Mouse (Mus musculus): ENCODE data around the gene B3galt1. TPM values are rescaled to one million over a fixed set of nuclear protein-coding genes. Genes with fewer than 3 reads are reported as not detected.

The B3galt1 gene
- total RNA-seq, 4 experiments from 2014 or later, result 0.94 to 1.8 (median 1.3) TPM

DNA sequence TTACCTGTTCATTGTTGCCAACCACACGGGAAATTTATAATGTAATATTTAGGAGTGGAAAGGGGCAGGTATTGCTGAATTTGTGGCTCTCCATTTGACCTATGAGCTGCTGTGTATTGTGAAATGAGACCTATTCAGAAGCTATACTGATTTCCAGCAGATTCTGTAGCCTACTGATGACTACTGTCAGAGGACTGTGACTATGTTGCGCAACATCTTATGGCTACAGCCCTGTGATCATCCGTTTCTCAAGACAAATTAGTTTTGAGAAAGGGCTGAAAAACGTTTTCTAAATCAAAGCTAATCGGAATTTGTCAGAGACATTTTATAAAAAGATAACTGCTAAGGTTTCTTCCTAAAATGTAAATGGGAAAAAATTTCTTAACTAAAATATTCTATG is 158.6 kb downstream of the B3galt1 start:
- no peak for DNase-seq (ENCODE audit: low spot score)

GRCm38 (mm10) chr2:67730771-67731170 is 165.1 kb downstream of the B3galt1 start:
- no peak for DNase-seq (ENCODE audit: low spot score)

DNA sequence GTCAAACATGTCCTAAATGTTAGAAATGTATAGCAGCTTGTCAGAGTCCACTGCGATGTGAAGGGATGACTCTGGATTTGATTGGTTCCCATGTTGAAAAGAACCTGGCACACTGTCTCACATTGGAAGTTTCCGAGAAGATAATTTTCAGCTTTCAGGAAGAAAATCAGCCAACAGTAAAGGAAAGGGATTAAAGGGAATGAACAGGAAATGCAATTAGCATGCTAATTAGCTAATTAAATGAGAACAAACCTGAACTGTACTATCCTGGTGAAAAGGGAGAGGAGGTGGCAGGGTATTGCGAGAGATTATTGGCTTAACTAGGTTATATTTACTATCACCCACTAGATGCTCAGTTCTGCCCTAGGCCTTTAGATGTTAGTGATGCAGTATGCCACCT is 185.9 kb downstream of the B3galt1 start:
- DNase-seq (ENCODE audit: low spot score), result no peak

- no peak for DNase-seq (ENCODE audit: low spot score)
Observed at GRCm38 (mm10) chr2:67756507-67756906, 190.8 kb downstream of the B3galt1 start.

GRCm38 (mm10) chr2:67787536-67787935 is 221.9 kb downstream of the B3galt1 start:
- no peak for DNase-seq (ENCODE audit: low spot score)

DNA sequence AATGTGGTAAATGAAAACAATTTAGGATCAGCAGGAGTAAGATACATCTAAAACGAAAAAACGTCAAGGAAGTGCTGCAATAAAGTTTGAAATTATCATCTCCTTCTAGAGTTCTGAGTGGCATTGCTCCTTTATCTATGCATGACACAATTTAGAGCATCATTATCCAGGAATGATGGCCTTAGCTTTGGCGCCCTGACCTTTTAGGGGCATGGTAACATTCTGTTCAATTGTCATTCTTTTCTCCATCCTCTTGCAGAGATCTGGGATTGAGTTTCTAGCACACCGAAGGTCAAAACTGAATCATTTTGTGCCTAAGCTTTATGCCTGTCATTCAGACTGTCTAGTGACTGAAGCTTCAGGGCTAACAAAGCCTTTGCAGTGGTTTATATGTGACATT is 231.9 kb downstream of the B3galt1 start:
- no peak for DNase-seq (ENCODE audit: low spot score)

DNA sequence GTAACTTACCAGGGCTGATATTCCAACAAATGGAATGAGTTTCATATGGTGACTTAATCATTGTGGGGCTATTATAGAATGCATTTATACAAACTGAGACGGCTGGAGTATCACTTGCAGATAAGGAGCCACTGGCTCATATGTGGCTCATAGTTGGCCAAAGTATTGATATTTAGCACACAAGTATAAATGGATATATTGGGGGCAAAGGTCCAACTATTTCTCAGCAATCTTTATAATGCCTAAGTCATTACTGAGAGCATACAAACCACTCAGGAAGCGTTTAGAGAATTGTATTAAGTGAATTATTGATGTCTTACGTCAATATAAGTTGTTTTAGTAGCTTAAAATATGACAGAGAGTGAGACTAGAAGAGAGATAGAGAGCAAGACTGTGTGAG is 234.3 kb downstream of the B3galt1 start:
- no peak for DNase-seq (ENCODE audit: low spot score)

DNA sequence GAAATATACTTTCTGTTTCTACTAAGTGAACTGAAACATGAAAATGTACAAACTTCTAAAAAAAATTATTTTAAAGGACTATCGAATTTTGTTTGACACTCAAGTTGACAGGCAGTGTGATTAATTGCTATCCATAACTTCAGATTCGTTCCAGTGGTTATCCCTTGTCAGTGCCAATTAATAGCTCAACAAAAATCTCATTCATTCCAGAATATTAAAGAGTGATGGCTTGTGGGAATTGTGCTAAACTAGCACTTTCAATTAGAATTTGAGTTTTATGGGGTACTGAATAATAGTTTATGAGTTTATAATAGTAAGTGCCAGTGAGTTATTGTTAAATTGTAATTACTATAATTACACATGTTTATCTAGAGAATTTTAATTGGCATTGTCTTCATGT is 250.5 kb downstream of the B3galt1 start:
- no peak for DNase-seq (ENCODE audit: low spot score)

DNA sequence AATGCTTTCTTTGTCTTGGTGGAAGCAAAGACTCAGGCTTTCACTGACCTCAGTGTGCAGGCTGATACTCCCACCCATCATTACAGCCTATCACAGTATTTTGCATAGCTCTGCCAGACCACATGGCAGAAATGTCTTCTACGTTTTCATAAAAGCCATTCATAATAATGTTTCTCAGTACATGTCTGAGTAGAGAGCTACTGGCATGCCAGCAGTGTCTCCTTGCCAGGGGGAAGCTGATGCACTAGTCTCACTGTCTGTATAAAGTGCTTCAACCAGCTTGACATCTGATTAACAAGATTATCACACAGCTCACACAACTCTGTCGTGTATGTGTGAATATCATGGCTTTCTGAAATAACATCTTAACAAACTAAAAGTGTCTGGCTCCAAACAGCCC is 252.3 kb downstream of the B3galt1 start:
- DNase-seq (ENCODE audit: low spot score), result no peak

GRCm38 (mm10) chr2:67822360-67822759 is 256.7 kb downstream of the B3galt1 start:
- DNase-seq (ENCODE audit: low spot score), result no peak

- DNase-seq (ENCODE audit: low spot score), result peak; percentile 60
Observed at GRCm38 (mm10) chr2:67827697-67828096, 262.0 kb downstream of the B3galt1 start.

DNA sequence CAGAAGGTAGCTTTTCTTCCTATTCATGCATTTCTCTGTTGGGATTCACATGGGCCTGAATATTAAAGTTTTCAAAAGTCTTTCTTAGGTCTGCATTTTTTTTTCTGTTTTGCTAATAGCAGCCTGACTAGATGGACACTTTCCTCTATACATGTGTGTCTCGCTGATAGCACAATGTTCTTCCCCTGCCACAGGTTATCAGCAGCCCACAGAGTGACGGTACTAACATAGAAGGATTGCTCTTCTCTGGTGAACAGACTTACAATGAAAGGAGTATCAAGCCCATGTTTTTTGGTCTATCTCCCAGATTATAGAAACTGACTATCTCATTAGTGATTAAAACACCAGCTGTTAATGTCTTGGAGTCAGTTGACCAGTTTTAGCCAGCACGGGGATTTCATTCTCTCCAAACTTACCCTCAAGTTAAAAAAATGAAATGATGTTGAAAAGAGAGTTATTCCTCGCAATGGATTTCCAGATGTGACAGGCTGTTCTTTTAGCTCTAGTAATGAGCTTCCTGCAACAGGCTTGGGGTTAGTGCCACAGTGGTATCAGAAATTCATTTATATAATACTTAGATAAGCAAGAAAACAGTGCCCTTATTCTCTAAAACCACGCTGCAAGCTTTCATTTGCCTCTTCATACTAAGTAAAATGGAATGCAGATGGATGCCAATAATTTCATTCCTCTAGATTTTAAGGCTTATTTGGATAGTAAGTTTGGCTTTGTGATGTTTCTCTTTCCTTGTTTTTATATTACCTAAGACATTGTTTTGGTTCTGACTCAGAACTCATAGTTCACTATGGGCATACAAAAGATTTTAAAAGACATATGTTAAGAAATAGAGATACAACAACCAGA is 263.6 kb downstream of the B3galt1 start:
- peak; percentile 18 for DNase-seq (ENCODE audit: low spot score)

DNA sequence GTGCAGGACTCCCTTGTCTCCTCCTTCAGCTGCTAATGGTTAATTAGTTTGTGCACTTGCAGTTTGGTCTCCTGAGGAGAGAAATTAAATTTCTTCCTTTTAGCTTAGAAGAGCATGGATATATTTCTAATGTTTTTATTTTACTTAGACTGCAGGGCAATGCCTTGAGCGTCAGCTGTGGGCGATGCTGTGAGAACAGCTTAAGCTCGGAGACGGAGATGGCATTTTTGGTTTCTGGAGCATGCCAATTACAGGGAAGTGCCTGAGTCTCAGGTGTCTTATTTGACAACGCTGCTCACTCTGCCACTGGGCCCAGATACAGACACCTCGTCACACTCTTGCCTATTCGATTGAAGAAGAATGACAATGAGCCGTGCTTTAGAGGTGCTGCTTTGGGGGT is 282.1 kb downstream of the B3galt1 start:
- DNase-seq (ENCODE audit: low spot score), result no peak

GRCm38 (mm10) chr2:67850725-67851124 is 285.1 kb downstream of the B3galt1 start:
- no peak for DNase-seq (ENCODE audit: low spot score)

DNA sequence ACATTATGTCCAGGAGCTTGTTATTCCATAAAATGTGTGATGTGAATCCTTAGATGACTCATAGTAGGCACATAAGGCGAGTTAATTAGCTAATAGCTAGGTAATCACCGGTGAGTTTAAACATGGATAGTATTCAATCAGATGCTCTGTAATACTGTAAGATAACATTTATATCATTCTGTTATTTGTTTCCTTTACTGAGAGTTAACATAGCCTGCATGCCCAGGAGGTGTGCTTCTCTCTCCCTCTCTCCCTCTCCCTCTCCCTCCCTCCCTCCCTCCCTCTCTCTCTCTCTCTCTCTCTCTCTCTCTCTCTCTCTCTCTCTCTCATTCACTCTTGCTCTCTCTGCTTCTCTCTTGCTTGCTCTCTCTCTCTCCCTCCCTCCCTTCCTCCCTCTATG is 292.7 kb downstream of the B3galt1 start:
- DNase-seq (ENCODE audit: low spot score), result no peak

- no peak for DNase-seq (ENCODE audit: low spot score)
Observed at GRCm38 (mm10) chr2:67859004-67859403, 293.3 kb downstream of the B3galt1 start.

GRCm38 (mm10) chr2:67873368-67873767 is 307.7 kb downstream of the B3galt1 start:
- no peak for DNase-seq (ENCODE audit: low spot score)

DNA sequence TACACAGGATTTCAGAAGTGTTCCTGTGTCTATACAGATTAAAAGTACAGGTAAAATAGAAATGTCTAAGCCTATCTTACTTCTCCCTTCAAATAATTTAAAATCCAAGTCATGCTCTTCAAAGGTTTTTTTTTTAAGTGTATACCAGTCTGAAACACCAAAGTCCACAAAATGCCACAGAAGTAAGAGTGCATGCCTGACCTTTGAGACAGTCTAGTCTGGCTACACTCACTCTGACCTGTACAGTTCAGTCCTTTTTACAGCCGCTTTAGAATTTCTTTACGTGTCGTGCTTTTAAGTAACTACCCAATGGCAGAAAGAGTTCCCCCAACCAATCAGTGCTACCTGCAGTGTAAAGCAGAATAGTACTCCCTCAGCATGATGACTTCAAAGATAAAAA is 314.2 kb downstream of the B3galt1 start:
- no peak for DNase-seq (ENCODE audit: low spot score)

GRCm38 (mm10) chr2:67881713-67882281 is 316.1 kb downstream of the B3galt1 start:
- DNase-seq (ENCODE audit: low spot score), result no peak

DNA sequence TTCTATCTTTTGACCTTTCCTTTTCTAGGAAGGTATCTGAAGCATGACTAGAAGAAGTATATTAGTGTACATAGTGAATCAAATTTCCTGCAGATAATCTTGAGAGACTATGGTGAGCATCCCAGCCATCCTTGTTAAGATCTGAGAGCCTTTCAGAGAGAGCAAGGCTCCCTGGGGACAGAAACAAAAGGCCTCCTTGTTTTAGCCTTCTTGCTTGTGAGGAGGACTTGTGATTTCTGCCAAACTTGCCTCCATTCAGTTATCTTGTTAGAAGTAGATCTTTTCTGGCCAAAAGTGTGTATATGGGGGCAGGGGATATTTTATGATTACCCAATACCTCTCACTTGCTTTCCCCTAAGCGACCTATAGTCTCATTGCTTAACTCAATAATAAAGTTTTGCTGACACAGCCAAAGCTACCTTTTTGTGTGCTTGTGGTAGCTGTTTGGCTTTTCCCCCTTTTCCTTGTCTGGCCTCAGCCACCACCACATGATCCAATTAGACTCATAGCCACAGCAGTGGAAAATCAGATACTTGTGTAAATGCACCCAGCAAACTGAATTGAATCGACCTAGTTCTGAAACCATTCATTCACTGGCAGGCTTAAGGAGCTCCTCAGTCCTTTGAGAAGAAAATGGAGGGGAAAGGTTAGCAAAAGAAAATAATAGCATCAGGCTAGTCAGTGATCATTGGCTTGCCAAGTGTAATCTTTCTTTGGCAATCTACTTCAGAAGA is 332.5 kb downstream of the B3galt1 start:
- no peak for DNase-seq (ENCODE audit: low spot score)

DNA sequence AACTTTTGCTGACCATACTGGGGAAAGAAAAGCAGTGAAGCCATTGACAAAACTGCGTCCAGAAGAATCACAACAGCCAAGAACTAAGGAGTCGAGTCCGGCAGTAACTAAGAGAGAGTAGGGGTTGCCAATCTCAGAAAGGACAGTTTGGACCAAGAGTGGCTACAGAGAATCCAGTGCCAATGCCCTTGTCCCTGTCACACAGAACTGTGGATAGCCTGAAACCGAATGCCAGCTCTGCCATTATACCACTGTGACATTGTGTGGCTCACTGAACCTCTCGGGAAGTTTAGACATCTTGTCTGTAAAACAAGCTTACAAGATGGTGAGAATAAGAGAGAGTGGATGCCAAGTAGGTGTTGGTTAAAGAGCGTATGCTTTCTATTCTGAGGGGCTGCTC is 335.9 kb downstream of the B3galt1 start:
- DNase-seq (ENCODE audit: low spot score), result no peak

DNA sequence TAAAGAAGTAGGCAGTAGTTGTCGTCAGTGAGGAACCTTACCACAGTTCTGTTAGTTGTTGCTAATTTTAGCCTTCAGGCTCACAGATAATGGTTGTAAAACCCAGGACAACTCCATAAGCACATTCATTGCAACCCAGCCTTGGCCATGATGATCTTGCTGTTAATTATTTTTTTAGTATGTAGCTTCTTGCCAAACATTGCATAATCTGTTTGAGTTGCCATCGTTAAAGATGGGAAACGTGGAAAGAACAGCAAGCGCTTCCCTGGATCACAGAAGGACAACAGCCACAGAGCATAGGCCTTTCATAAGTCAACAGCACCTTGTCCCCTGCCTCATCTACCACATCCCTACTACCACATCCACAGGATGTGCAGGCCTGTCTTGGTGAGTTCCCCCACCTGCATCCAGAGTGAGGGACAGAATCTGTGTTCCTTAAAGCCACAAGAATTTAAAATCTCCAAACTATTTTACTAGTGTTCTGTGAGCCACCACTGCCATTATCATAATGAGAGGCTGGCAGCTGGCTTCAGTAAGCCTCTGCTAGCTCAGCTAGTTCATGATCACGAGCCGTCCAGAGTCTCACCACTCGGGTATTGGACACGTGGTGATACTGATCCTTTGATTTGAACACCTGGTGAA is 337.1 kb downstream of the B3galt1 start:
- no peak for DNase-seq (ENCODE audit: low spot score)
